Mouse (Mus musculus): ENCODE results near the gene Nsun4.

DNA sequence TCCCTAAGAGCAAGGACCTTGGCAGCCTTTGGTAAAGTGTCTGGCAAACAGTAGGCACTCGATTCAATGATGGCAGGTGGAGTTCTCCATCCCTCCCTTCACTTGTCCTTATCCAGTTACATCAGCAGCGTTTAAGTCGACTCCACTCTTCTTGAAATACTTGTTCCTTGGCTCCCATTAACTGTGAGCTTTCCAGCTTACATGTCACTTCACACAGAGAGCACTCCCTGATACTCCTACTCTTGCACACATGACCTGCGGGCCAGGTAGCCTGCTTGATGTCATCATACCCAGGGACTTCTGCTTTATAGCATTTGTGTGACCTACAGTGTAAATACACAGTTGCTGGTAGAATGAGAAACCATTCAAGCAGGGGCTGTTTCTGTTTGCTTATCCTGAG is 56.9 kb downstream of the Nsun4 start:
- TF ChIP-seq CTCF (conservative IDR thresholded peaks at IDR 0.05 in 1 of 2, IDR thresholded peaks at IDR 0.05 in 1 of 2; ENCODE audit: low read depth in 2 of 2, low read length in 2 of 2) (no peak), USF2 (conservative IDR thresholded peaks at IDR 0.05; ENCODE audit: low read depth, low read length) (no peak), POLR2A (IDR thresholded peaks at IDR 0.05; ENCODE audit: low read depth, low read length) (no peak), NELFE (IDR thresholded peaks at IDR 0.05; ENCODE audit: low read depth, low read length) (no peak), HCFC1 (IDR thresholded peaks at IDR 0.05; ENCODE audit: low read depth, low read length) (no peak), EP300 (IDR thresholded peaks at IDR 0.05; ENCODE audit: low read length) (no peak), ZKSCAN1 (IDR thresholded peaks at IDR 0.05; ENCODE audit: borderline replicate concordance, low read depth, low read length) (no peak), USF1 (IDR thresholded peaks at IDR 0.05; ENCODE audit: low read depth, low read length) (no peak)
